Mouse (Mus musculus): ENCODE data around the gene Olfr102. TPM values are rescaled to one million over a fixed set of nuclear protein-coding genes. Genes with fewer than 3 reads are reported as not detected.

Gene Olfr102
- not detected for polyA plus RNA-seq (2012; fragmentation: generic; extraction: Trizol)
- long read RNA-seq, experiment 1 = 0 reads
- long read RNA-seq, experiment 2 = 0 reads

DNA sequence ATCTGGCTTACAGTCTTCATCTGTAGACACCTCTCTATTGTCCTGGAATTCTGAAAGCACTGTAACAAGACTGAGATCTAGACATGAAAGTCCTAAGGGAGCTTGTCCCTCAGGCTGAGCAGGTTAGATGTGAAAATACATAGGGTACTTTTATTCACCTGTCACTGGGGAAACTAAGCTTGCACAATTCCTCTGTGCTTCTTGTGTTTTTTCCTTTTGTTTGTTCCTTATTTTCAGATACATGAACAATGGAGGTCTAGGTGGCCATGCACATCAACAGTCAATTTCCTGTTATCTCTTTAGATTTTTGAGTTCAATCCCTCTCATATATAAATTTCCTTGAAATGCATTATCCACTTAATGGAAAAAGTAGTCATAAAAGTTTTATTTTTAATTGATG, at the start of gene Olfr102:
Olfr102 (minus strand) TSS at position 101 of the 400 bp plus-strand sequence.
- no peak within 1 kb of the TSS for H3ac ChIP-seq (ENCODE audit: control insufficient read depth, insufficient read length, low read depth)
- no peaks in the 10 kb centered on the region for H3K79me3 ChIP-seq (ENCODE audit: low read depth)
- no peaks in the 10 kb centered on the region for H3K79me2 ChIP-seq (ENCODE audit: control insufficient read depth, insufficient read depth)
- no peaks in the 10 kb centered on the region for H3K27me3 ChIP-seq (ENCODE audit: control insufficient read depth, insufficient read depth, insufficient read length)
- no peaks in the 10 kb centered on the region for H3K36me3 ChIP-seq (ENCODE audit: control insufficient read depth, insufficient read depth)
- H3K4me3 ChIP-seq (ENCODE audit: insufficient read depth, poor library complexity, severe bottlenecking) = no peak within 1 kb of the TSS
- no peak for TF ChIP-seq CEBPB (IDR thresholded peaks at IDR 0.05; ENCODE audit: low read depth)
- no peak for TF ChIP-seq MYOD1 (IDR thresholded peaks at IDR 0.05; ENCODE audit: control insufficient read depth, insufficient read length, low read depth)
- TF ChIP-seq MAX (IDR thresholded peaks at IDR 0.05) = no peak
- TF ChIP-seq MYOG (IDR thresholded peaks at IDR 0.05; ENCODE audit: control insufficient read depth, extremely low read depth, insufficient read length) = no peak
- TF ChIP-seq FOSL1 (IDR thresholded peaks at IDR 0.05; ENCODE audit: insufficient read depth, low read length, poor library complexity, severe bottlenecking) = no peak
- TF ChIP-seq CTCF (IDR thresholded peaks at IDR 0.05; ENCODE audit: control insufficient read depth, insufficient read depth, insufficient read length) = no peak
- no peak for TF ChIP-seq USF1 (IDR thresholded peaks at IDR 0.05; ENCODE audit: low read depth)

DNA sequence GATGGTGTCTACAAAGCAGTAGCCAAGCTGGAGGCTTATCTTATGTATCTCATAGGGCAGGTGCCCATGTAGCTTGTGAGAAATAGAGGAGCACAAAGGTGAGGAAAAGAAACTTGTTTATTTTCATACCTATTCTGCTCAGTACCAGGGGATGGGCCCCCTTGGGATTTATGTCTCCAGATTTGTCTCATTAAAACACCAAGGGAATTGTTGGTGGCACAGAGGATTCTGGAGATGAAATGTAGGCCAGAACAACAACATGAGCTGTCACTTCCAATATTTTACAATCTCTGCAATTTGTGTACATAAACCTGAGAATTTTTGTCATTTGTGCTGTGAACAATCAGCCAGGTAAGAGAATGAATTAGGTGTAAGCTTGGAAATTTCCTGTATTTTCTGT, 42.4 kb upstream of the Olfr102 start, which contains the start of gene Olfr104-ps:
Olfr104-ps (plus strand) TSS at position 301 of the 400 bp plus-strand sequence.
- no peaks in the 10 kb centered on the region for H3K27me3 ChIP-seq (ENCODE audit: control insufficient read depth, insufficient read depth, insufficient read length)
- no peak within 1 kb of the TSS for H3ac ChIP-seq (ENCODE audit: control insufficient read depth, insufficient read length, low read depth)
- H3K79me3 ChIP-seq (ENCODE audit: low read depth) = no peaks in the 10 kb centered on the region
- no peak within 1 kb of the TSS for H3K4me3 ChIP-seq (ENCODE audit: insufficient read depth, poor library complexity, severe bottlenecking)
- H3K36me3 ChIP-seq (ENCODE audit: control insufficient read depth, insufficient read depth) = no peaks in the 10 kb centered on the region
- TF ChIP-seq CTCF (IDR thresholded peaks at IDR 0.05; ENCODE audit: control insufficient read depth, insufficient read depth, insufficient read length) = no peak
- no peak for TF ChIP-seq FOSL1 (IDR thresholded peaks at IDR 0.05; ENCODE audit: insufficient read depth, low read length, poor library complexity, severe bottlenecking)
- no peak for TF ChIP-seq MYOD1 (IDR thresholded peaks at IDR 0.05; ENCODE audit: control insufficient read depth, insufficient read length, low read depth)
- no peak for TF ChIP-seq MYOG (IDR thresholded peaks at IDR 0.05; ENCODE audit: control insufficient read depth, extremely low read depth, insufficient read length)
- TF ChIP-seq CEBPB (IDR thresholded peaks at IDR 0.05; ENCODE audit: low read depth) = no peak
- no peak for TF ChIP-seq USF1 (IDR thresholded peaks at IDR 0.05; ENCODE audit: low read depth)
- TF ChIP-seq MAX (IDR thresholded peaks at IDR 0.05) = no peak
- H3K79me2 ChIP-seq (ENCODE audit: control insufficient read depth, insufficient read depth) = no peaks in the 10 kb centered on the region

DNA sequence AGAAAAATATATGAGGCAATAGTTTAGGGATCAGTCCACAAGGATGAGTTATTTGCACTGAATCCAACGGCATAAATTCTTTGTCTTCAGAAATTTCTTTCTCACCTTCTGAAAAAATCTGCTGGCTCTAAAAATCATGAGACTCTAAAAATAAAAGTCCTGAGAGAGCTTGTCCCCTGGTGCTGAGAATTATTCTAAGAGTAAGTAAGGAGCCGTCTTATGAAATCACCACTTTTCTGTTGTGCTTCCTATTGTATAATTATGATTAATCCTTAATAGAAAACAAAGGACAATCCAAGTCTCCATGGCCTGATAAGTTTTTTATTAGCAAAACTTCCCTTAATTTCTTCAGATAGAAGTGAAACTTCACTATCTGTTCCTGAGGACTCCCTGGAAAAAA, 22.7 kb upstream of the Olfr102 start, which contains the start of gene Olfr103:
Olfr103 (minus strand) TSS at position 101 of the 400 bp plus-strand sequence.
- no peaks in the 10 kb centered on the region for H3K79me2 ChIP-seq (ENCODE audit: control insufficient read depth, insufficient read depth)
- TF ChIP-seq MAX (IDR thresholded peaks at IDR 0.05) (no peak), CEBPB (IDR thresholded peaks at IDR 0.05; ENCODE audit: low read depth) (no peak), MYOD1 (IDR thresholded peaks at IDR 0.05; ENCODE audit: control insufficient read depth, insufficient read length, low read depth) (no peak), MYOG (IDR thresholded peaks at IDR 0.05; ENCODE audit: control insufficient read depth, extremely low read depth, insufficient read length) (no peak), FOSL1 (IDR thresholded peaks at IDR 0.05; ENCODE audit: insufficient read depth, low read length, poor library complexity, severe bottlenecking) (no peak), USF1 (IDR thresholded peaks at IDR 0.05; ENCODE audit: low read depth) (no peak), CTCF (IDR thresholded peaks at IDR 0.05; ENCODE audit: control insufficient read depth, insufficient read depth, insufficient read length) (no peak)
- H3K36me3 ChIP-seq (ENCODE audit: control insufficient read depth, insufficient read depth) = no peaks in the 10 kb centered on the region
- no peak within 1 kb of the TSS for H3ac ChIP-seq (ENCODE audit: control insufficient read depth, insufficient read length, low read depth)
- no peak within 1 kb of the TSS for H3K4me3 ChIP-seq (ENCODE audit: insufficient read depth, poor library complexity, severe bottlenecking)
- H3K79me3 ChIP-seq (ENCODE audit: low read depth) = no peaks in the 10 kb centered on the region
- no peaks in the 10 kb centered on the region for H3K27me3 ChIP-seq (ENCODE audit: control insufficient read depth, insufficient read depth, insufficient read length)

DNA sequence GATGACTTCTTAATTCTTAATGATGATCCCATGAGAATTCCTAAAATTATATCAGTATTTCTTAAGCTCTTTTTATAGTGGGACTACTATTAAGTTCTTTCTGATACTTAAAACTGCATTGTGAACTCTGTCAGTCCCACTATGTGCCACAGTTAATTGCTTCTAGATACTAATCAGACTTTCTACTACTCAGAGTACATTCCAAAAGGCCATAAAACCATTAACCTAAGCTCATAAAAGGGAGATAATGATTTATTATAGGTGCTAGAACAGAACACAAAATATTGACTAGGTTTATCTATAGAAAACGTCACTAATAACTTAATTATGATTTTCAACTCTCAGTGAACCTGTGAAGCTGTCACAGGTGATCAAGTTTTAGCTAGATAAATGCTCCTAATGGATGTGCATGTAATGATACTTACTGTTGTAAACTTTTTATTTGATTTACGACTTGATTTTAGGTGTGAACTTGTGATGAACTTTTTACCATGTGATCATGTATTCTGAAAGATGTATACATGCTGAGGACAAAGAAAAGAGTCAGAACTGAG, 6.6 kb downstream of the Olfr102 start:
- H3K79me2 ChIP-seq (ENCODE audit: control insufficient read depth, insufficient read depth) = no peaks in the 10 kb centered on the region
- H3K36me3 ChIP-seq (ENCODE audit: control insufficient read depth, insufficient read depth) = no peaks in the 10 kb centered on the region
- TF ChIP-seq USF1 (IDR thresholded peaks at IDR 0.05; ENCODE audit: low read depth) = no peak
- no peak for TF ChIP-seq FOSL1 (IDR thresholded peaks at IDR 0.05; ENCODE audit: insufficient read depth, low read length, poor library complexity, severe bottlenecking)
- no peak for TF ChIP-seq MYOG (IDR thresholded peaks at IDR 0.05; ENCODE audit: control insufficient read depth, extremely low read depth, insufficient read length)
- TF ChIP-seq MYOD1 (IDR thresholded peaks at IDR 0.05; ENCODE audit: control insufficient read depth, insufficient read length, low read depth) = no peak
- no peak for TF ChIP-seq CEBPB (IDR thresholded peaks at IDR 0.05; ENCODE audit: low read depth)
- TF ChIP-seq CTCF (IDR thresholded peaks at IDR 0.05; ENCODE audit: control insufficient read depth, insufficient read depth, insufficient read length) = no peak
- H3K4me3 ChIP-seq (ENCODE audit: insufficient read depth, poor library complexity, severe bottlenecking) = no peak overlapping the region
- H3K79me3 ChIP-seq (ENCODE audit: low read depth) = no peaks in the 10 kb centered on the region
- H3ac ChIP-seq (ENCODE audit: control insufficient read depth, insufficient read length, low read depth) = no peak overlapping the region
- no peaks in the 10 kb centered on the region for H3K27me3 ChIP-seq (ENCODE audit: control insufficient read depth, insufficient read depth, insufficient read length)

DNA sequence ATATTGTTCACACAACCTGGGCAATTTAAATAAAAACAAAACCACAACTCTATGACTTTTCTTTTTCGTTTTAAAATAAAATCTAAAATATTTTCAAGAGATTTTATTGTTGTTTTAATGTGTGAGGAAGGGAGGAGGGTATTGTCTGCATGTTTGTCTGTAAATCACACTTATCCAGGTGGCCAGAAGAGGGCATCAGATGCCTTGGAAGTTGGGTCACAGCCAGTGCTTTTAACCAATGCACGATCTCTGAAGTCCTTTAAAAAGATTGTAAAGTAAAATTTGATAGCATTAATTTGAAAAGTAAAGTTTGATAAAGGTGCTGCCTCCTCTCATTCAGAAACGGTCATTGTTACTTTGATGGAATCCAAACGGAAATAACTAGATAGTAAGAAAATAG, 8.4 kb downstream of the Olfr102 start:
- Histone ChIP-seq H3ac (ENCODE audit: control insufficient read depth, insufficient read length, low read depth) (no peak overlapping the region), H3K36me3 (ENCODE audit: control insufficient read depth, insufficient read depth) (no peaks in the 10 kb centered on the region), H3K79me3 (ENCODE audit: low read depth) (no peaks in the 10 kb centered on the region), H3K79me2 (ENCODE audit: control insufficient read depth, insufficient read depth) (no peaks in the 10 kb centered on the region), H3K27me3 (ENCODE audit: control insufficient read depth, insufficient read depth, insufficient read length) (no peaks in the 10 kb centered on the region), H3K4me3 (ENCODE audit: insufficient read depth, poor library complexity, severe bottlenecking) (no peak overlapping the region)
- TF ChIP-seq MYOD1 (IDR thresholded peaks at IDR 0.05; ENCODE audit: control insufficient read depth, insufficient read length, low read depth) (no peak), USF1 (IDR thresholded peaks at IDR 0.05; ENCODE audit: low read depth) (no peak), MYOG (IDR thresholded peaks at IDR 0.05; ENCODE audit: control insufficient read depth, extremely low read depth, insufficient read length) (no peak), CTCF (IDR thresholded peaks at IDR 0.05; ENCODE audit: control insufficient read depth, insufficient read depth, insufficient read length) (no peak), FOSL1 (IDR thresholded peaks at IDR 0.05; ENCODE audit: insufficient read depth, low read length, poor library complexity, severe bottlenecking) (no peak), CEBPB (IDR thresholded peaks at IDR 0.05; ENCODE audit: low read depth) (no peak), MAX (IDR thresholded peaks at IDR 0.05) (no peak)

All from C2C12 (cell line).